Mouse (Mus musculus) left cerebral cortex, postnatal 4 days (tissue): ENCODE measurements around the gene Snx3. TPM values are rescaled to one million over a fixed set of nuclear protein-coding genes. Genes with fewer than 3 reads are reported as not detected.

Source experiments
- DNase-seq: peaks from one replicate; pipeline ENCODE4 v3.0.0-alpha.2; 2022
- intact Hi-C: fragments of 180-260 bp; cut with DNase I; formaldehyde crosslinking; loops from one replicate; pipeline ENCODE4 v1.15.1; 2025
- total RNA-seq, 2 experiments: library from RNA; stranded (reverse); gene quantifications; 2 replicates each; pipeline ENCODE4 v1.2.3; 2021

The Snx3 gene
- total RNA-seq, 2 experiments from 2014 or later: 164 to 170 TPM

DNA sequence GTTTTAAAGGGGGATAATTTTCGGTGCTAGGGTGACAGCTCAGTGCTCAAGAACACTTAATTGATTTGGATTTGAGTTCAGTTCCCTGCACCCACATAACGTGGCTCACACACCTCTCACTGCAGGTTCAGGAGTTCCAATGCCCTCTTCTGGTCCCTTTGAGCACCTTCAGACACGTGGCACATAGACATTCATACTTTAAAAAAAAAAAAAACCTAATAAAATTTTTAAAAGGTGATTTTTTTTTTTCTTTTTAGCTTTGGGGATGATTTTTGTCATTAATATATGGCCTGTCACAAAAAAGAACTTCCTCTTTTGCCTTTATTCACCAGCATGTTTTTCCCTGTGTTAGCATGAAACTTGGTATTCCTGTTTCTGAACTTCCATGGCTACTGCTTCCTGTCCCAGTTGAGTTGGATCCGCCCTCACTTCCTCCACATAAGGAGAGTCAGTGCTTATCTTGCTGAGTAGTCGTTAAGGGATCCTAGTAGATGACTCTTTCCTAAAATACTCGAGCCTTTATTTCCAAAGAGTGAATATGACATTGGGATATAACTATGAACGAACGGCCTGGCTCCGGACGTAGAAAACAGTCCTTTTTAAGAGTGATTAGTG, 2.4 kb downstream of the Snx3 start:
- DNase-seq: no peak
- intact Hi-C loops: loop anchor here (5.0 kb wide), 1 partner anchor 167 kb away; no protein-coding TSS in a partner anchor

DNA sequence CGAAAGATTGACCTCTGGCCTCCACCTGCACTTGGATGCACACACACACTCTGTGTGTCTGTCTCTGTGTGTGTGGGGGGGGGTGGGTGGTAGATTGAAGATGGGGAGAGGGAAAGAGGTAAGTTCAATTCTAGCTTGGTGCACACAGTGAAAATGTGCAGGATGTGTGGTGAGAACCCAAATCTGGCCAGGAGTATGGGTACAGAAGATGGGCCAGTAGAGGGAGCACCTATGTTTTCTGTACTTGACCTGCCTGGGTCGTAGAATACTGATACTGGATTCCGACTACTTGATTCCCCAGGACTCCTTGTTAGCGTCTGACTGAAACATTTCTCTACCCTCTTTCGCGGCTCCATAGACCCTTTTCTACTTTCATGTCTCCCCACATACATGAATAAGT, 8.3 kb downstream of the Snx3 start:
- intact Hi-C loops: no loop called here
- no peak for DNase-seq

DNA sequence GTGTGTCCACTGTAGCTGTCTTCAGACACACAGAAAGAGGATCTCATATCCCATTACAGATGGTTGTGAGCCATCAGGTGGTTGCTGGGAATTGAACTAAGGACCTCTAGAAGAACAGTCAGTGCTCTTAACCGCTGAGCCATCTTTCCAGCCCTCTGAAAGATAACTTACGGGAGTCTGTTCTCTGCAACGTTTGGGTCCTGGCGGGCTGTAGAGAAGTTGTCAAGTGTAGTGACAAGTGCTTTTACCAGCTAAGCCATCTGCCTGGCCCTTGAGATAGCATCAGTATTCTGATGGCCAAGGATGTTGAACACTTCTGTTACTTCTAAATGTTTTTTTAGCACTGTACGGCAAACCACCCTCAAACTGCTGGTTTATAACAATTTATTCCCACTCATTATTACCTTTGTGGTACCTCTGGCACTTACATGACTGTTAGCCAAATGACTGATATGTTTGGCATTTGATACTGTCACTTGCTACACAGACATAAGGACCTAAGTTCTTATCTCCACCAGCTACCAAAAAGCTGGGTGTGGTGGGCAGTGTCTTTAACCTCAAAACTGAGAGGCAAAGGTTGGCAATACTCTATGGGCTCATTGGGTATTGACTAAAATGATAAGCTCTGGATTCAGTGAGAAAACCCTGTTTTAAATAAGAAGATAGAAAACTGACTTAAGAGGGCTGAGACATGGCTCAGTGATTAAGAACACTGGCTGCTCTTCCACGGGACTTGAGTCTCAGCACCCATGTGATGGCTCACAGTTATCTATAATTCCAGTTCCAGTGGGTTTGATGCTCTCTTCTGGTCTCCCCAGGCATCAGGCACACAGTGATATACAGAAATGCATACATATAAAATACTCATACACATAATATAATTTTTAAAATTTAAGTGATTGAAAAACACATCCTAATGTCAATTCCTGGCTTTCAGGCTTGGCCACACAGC, 9.6 kb downstream of the Snx3 start:
- no peak for DNase-seq
- intact Hi-C loops: no loop called here

GRCm38 (mm10) chr10:42514125-42514524, 12.3 kb downstream of the Snx3 start:
- intact Hi-C loops: no loop called here
- no peak for DNase-seq

DNA sequence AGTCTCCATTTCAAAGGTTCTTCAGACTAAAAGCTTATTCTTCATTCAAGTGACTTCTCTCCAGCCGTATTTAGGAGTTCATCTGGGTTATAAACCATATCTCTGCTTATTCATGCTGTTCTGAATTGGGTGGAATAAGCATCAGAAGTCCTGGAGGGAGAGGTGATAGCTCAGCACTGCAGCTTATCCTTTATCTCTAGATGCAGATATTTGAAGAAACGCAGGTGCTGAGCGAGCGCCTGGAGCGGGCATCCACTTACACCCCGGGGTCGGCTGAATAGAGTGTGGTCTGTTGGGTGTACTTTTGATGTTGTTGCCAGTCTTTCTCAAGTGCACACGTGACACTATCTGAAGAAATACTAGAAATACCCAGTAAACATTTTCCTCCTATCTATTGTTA, 16.5 kb downstream of the Snx3 start:
- no peak for DNase-seq
- intact Hi-C loops: no loop called here

GRCm38 (mm10) chr10:42521315-42521981, 19.6 kb downstream of the Snx3 start:
- intact Hi-C loops: no loop called here
- DNase-seq: no peak

GRCm38 (mm10) chr10:42522912-42523311, 21.1 kb downstream of the Snx3 start:
- intact Hi-C loops: no loop called here

DNA sequence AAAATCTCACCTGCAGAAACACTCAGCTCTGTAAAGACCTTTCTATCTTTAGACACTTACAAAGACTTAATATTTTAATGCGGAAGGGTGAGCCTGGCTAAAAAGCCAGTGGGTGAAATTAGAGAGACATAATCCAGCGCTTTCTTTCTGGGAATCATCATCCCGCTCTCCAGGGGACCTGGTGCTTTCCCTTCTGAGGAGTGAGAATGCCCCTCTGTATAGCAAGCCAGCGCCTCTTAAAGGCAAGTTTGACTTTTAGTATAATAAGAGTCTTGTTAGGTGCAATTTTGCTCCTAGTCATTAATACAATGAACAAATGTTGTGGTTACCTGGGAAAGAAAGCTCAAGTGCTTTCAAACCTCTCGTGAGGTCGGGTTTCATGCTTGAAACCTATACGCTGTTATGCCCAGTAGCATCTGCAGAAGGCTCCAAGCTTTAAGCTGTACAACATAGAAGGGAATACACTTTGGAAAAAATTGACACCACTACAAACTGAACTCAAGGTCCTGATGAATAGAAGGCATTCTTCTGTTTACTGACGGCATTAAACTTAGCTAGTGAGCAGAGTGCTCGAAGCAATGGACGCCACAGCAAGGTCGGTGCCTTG, 21.8 kb downstream of the Snx3 start:
- DNase-seq: no peak
- intact Hi-C loops: no loop called here

More at GRCm38 (mm10) chr10:42522912-42523311, 21.1 kb downstream of the Snx3 start:
- no peak for DNase-seq

DNA sequence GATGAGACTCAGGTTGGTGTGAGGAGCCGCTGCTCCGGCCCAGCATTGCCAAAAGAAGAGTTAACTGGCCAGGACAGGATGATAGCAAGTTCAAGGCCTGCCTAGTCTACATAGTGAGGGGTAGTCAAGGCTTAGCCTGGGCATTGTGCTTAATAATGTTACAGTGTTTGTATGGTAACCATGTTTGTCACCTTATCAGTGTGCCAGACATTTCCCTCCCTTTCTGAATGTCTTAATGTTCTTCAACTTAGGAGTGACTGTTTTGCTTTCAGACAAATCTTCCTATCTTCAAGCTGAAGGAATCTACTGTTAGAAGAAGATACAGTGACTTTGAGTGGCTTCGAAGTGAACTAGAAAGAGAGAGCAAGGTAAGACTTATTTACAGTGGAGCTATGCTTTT, 23.9 kb downstream of the Snx3 start:
- DNase-seq: no peak
- intact Hi-C loops: no loop called here

DNA sequence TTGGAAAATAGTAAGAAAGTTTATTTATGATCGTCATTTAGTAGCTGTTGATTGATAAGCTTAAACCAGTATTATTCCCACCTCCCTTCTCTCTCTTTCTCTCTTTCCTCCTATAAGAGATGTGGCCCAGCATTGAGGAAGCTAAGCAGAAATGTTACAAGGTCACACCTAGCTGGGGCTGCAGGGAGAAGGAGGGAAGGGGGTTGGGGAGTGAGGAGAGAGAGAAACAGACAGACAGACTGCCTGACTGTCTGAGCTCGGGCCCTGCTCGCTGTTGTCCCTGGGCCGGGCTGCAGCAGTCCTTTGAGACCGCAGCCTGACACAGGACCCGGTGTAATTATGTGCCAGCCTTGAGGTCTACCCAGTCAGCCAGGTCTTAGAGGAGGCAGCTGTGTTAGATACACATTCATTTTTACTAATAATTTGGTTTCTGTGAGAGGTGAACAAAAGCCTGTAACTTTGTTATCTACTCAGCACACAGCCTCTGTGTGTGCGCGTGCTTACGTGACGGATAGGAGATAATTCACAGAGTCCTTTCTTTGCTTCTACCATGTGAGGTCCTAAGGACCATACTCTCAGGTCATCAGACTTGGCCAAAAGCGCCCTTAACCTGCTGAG, 32.1 kb downstream of the Snx3 start:
- DNase-seq: no peak
- intact Hi-C loops: no loop called here

DNA sequence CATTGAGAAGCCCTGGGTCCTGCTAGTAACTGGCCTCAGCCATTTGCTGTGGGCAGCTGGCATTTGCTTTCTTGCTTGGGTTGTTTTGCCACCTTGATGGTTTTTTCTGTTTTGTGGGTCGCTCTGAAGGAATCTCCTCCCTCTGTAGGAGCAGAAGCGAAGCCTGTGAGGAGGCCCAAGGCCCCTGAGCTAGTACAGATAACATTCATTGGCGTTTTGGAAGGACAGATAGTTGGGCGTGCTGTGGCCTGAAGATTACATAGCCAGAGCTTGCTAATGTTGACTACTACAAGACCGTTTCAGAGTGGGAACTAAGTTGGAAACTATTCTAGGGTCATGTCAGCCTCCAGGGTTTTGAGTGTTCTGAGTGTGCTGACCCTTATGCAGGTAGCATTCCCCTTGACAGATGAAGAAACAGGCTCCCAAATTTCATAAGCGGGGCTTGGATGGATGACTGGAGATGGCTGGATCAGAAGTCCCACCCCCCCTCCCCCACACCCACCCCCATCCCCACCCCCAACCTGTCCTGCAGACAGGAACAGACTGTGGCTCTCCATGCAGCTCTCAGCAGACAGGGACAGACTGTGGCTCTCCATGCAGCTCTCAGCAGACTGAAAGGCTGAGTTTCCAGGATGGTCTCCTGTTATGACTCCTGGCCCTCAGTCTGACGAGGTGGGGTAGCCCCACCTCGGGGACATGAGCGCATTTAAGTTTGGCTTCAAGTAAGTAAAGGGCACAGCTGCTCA, 35.9 kb downstream of the Snx3 start:
- intact Hi-C loops: no loop called here
- DNase-seq: no peak

DNA sequence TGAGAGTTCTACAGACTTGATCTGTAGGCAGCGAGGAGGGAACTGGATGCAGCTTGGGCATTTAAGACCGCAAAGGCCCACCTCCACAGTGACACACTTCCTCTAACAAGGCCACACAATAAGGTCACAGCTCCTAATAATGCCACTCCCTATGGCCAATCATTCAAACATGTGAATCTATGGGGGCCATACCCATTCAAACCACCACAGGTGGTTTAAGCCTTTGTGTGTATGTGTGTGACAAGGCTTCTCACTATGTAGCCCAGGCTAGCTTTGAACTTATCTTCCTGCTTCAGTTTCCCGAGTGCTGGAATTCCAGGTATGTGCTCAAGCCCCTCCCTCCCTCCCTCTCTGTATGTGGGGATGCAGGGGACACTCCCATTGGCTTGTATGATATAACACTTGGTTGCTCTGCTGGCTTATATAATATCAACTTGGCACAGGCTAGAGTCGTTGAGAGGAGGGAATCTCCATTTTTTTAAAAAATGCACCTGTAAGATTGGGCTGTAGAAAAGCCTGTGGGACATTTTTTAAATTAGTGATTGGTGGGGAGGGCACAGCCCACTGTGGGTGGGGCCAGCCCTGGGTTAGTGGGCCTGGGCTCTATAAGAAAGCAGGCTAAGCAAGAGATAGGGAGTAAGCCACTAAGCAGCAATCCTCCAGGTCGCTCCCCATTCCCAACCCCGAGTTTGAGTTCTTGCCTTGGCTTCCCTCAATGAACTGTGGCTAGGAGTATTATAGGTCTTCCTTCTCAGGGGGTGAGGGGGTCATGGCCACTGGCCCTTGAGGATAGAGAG, 44.1 kb downstream of the Snx3 start:
- intact Hi-C loops: no loop called here
- DNase-seq: no peak

DNA sequence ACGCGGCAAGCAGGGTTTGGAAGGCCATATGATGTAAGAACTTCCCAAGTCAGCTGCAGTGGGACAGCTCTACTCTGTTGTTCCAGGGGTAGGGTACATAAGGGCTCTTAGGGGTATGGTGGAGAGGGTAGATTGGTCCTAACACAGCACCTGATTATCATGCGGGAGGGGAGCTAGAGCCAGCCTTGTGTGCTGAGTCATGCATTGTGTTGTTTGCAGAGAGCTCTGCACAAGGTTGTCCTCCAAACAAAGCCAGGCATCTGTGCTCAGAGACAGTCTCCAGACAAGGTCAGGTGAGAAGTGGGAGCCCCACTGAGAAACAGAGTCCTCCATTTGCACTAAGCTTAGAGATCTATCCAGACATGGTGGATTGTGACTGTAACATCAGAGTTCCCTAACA, 44.7 kb downstream of the Snx3 start:
- DNase-seq: no peak
- intact Hi-C loops: no loop called here

- DNase-seq: no peak
- intact Hi-C loops: no loop called here
Observed at GRCm38 (mm10) chr10:42559581-42560200, 57.9 kb downstream of the Snx3 start.

GRCm38 (mm10) chr10:42562272-42562671, 60.4 kb downstream of the Snx3 start:
- DNase-seq: no peak
- intact Hi-C loops: no loop called here

DNA sequence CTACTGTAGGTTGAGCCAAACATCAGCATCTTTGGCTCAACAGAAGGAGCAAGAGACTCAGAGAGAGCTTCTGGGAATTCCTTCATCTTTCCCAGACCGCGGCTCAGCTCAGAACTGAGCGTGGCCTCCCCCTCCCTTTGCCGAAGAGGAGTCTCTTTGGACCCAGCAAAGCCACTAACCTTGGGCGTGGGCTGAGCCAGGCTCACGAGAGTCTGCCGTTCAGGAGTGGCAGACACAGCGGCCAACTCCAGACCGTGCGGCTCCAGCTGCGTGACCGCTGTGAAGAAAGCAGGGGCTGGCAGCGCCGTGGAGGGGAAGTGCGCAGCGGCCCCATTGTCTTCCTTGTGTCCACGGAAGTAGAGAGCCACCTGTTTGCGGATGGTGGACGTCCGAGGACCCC, 70.7 kb downstream of the Snx3 start:
- intact Hi-C loops: no loop called here
- DNase-seq: no peak

GRCm38 (mm10) chr10:42572971-42573370, 71.1 kb downstream of the Snx3 start:
- no peak for DNase-seq
- intact Hi-C loops: no loop called here

- no peak for DNase-seq
- intact Hi-C loops: no loop called here
Observed at GRCm38 (mm10) chr10:42574639-42575038, 72.8 kb downstream of the Snx3 start.
